Mouse (Mus musculus): Measurements from ENCODE around the gene Foxs1. TPM values are rescaled to one million over a fixed set of nuclear protein-coding genes. Genes with fewer than 3 reads are reported as not detected.

Gene Foxs1
- polyA plus RNA-seq, 1 experiment from 2014 or later, result 2.6 TPM

GRCm38 (mm10) chr2:152901296-152901695 lies 31.7 kb downstream of the Foxs1 start:
- no peak for ATAC-seq (ENCODE audit: low FRiP score)
- no peak for DNase-seq (ENCODE audit: low spot score, missing footprints)
- H3K9ac ChIP-seq (ENCODE audit: low read length), result no peak overlapping the region
- no peak overlapping the region for H3K4me2 ChIP-seq
- H3K27ac ChIP-seq (ENCODE audit: low read depth, low read length), result no peak overlapping the region
- H3K9me3 ChIP-seq (ENCODE audit: control insufficient read depth, low read length), result no peaks in the 10 kb centered on the region
- no peaks in the 10 kb centered on the region for H3K27me3 ChIP-seq (ENCODE audit: control insufficient read depth, insufficient read depth, low read length)
- H3K36me3 ChIP-seq (ENCODE audit: control insufficient read depth, insufficient read depth, low read length), result no peaks in the 10 kb centered on the region
- no peak overlapping the region for H3K4me3 ChIP-seq (ENCODE audit: low read depth, low read length)
- 92% methylated on average over 15 of the region's 15 CpGs for WGBS
- peaks cover 4% of the 10 kb centered on the region; the same call in 1 of the 2 replicates for H3K4me1 ChIP-seq (ENCODE audit: control insufficient read depth, insufficient read depth, low read length)

- no peaks in the 10 kb centered on the region for H3K9me3 ChIP-seq (ENCODE audit: control insufficient read depth, low read length)
- ATAC-seq (ENCODE audit: low FRiP score), result no peak
Observed at GRCm38 (mm10) chr2:152899011-152899410, 34.0 kb downstream of the Foxs1 start.

GRCm38 (mm10) chr2:152896926-152897325 lies 36.1 kb downstream of the Foxs1 start:
- H3K36me3 ChIP-seq (ENCODE audit: control insufficient read depth, insufficient read depth, low read length), result peaks cover 26% of the 10 kb centered on the region
- H3K9ac ChIP-seq (ENCODE audit: low read length), result no peak overlapping the region
- H3K4me2 ChIP-seq, result no peak overlapping the region
- H3K27me3 ChIP-seq (ENCODE audit: control insufficient read depth, insufficient read depth, low read length), result no peaks in the 10 kb centered on the region
- no peak overlapping the region for H3K4me3 ChIP-seq (ENCODE audit: low read depth, low read length)
- 82% methylated on average over 3 of the region's 3 CpGs for WGBS
- H3K4me1 ChIP-seq (ENCODE audit: control insufficient read depth, insufficient read depth, low read length), result no peaks in the 10 kb centered on the region
- no peaks in the 10 kb centered on the region for H3K9me3 ChIP-seq (ENCODE audit: control insufficient read depth, low read length)
- DNase-seq (ENCODE audit: low spot score, missing footprints), result no peak
- no peak overlapping the region for H3K27ac ChIP-seq (ENCODE audit: low read depth, low read length)
- ATAC-seq (ENCODE audit: low FRiP score), result no peak

More at GRCm38 (mm10) chr2:152899011-152899410, 34.0 kb downstream of the Foxs1 start:
- no peak overlapping the region for H3K27ac ChIP-seq (ENCODE audit: low read depth, low read length)
- no peak for DNase-seq (ENCODE audit: low spot score, missing footprints)
- H3K36me3 ChIP-seq (ENCODE audit: control insufficient read depth, insufficient read depth, low read length), result peaks cover 7% of the 10 kb centered on the region
- WGBS, result 76% methylated on average over 6 of the region's 6 CpGs
- H3K4me3 ChIP-seq (ENCODE audit: low read depth, low read length), result no peak overlapping the region
- peaks cover 4% of the 10 kb centered on the region; the same call in 1 of the 2 replicates for H3K4me1 ChIP-seq (ENCODE audit: control insufficient read depth, insufficient read depth, low read length)
- H3K9ac ChIP-seq (ENCODE audit: low read length), result no peak overlapping the region
- H3K4me2 ChIP-seq, result no peak overlapping the region
- H3K27me3 ChIP-seq (ENCODE audit: control insufficient read depth, insufficient read depth, low read length), result no peaks in the 10 kb centered on the region

- H3K27ac ChIP-seq (ENCODE audit: low read depth, low read length), result no peak overlapping the region
- H3K9me3 ChIP-seq (ENCODE audit: control insufficient read depth, low read length), result no peaks in the 10 kb centered on the region
- no peak overlapping the region for H3K9ac ChIP-seq (ENCODE audit: low read length)
- no peak overlapping the region for H3K4me3 ChIP-seq (ENCODE audit: low read depth, low read length)
- no peaks in the 10 kb centered on the region for H3K27me3 ChIP-seq (ENCODE audit: control insufficient read depth, insufficient read depth, low read length)
- no peak overlapping the region for H3K4me2 ChIP-seq
- peaks cover 34% of the 10 kb centered on the region for H3K36me3 ChIP-seq (ENCODE audit: control insufficient read depth, insufficient read depth, low read length)
- H3K4me1 ChIP-seq (ENCODE audit: control insufficient read depth, insufficient read depth, low read length), result no peaks in the 10 kb centered on the region
- DNase-seq (ENCODE audit: low spot score, missing footprints) (no peak), ATAC-seq (ENCODE audit: low FRiP score) (no peak)
- WGBS, result 92% methylated on average over 9 of the region's 9 CpGs
Observed at GRCm38 (mm10) chr2:152895834-152896233, 37.2 kb downstream of the Foxs1 start.

- ATAC-seq (ENCODE audit: low FRiP score) (no peak), DNase-seq (ENCODE audit: low spot score, missing footprints) (no peak)
- no peaks in the 10 kb centered on the region for H3K4me1 ChIP-seq (ENCODE audit: control insufficient read depth, insufficient read depth, low read length)
- H3K27me3 ChIP-seq (ENCODE audit: control insufficient read depth, insufficient read depth, low read length), result no peaks in the 10 kb centered on the region
- no peak overlapping the region for H3K4me2 ChIP-seq
- no peak overlapping the region for H3K9ac ChIP-seq (ENCODE audit: low read length)
- 88% methylated on average over 5 of the region's 5 CpGs for WGBS
- no peaks in the 10 kb centered on the region for H3K9me3 ChIP-seq (ENCODE audit: control insufficient read depth, low read length)
- H3K36me3 ChIP-seq (ENCODE audit: control insufficient read depth, insufficient read depth, low read length), result peaks cover 64% of the 10 kb centered on the region
- H3K27ac ChIP-seq (ENCODE audit: low read depth, low read length), result no peak overlapping the region
- no peak overlapping the region for H3K4me3 ChIP-seq (ENCODE audit: low read depth, low read length)
Observed at GRCm38 (mm10) chr2:152888774-152889173, 44.2 kb downstream of the Foxs1 start.

GRCm38 (mm10) chr2:152887230-152887629 lies 45.8 kb downstream of the Foxs1 start:
- ATAC-seq (ENCODE audit: low FRiP score) (no peak), DNase-seq (ENCODE audit: low spot score, missing footprints) (no peak)
- Histone ChIP-seq H3K9me3 (ENCODE audit: control insufficient read depth, low read length) (no peaks in the 10 kb centered on the region), H3K4me3 (ENCODE audit: low read depth, low read length) (no peak overlapping the region), H3K4me2 (no peak overlapping the region), H3K27ac (ENCODE audit: low read depth, low read length) (no peak overlapping the region), H3K4me1 (ENCODE audit: control insufficient read depth, insufficient read depth, low read length) (no peaks in the 10 kb centered on the region), H3K36me3 (ENCODE audit: control insufficient read depth, insufficient read depth, low read length) (peaks cover 54% of the 10 kb centered on the region), H3K9ac (ENCODE audit: low read length) (no peak overlapping the region), H3K27me3 (ENCODE audit: control insufficient read depth, insufficient read depth, low read length) (no peaks in the 10 kb centered on the region)
- 90% methylated on average over 3 of the region's 3 CpGs for WGBS

GRCm38 (mm10) chr2:152884101-152884645 lies 48.8 kb downstream of the Foxs1 start:
- Histone ChIP-seq H3K9ac (ENCODE audit: low read length) (no peak overlapping the region), H3K27me3 (ENCODE audit: control insufficient read depth, insufficient read depth, low read length) (no peaks in the 10 kb centered on the region), H3K4me1 (ENCODE audit: control insufficient read depth, insufficient read depth, low read length) (no peaks in the 10 kb centered on the region), H3K4me3 (ENCODE audit: low read depth, low read length) (no peak overlapping the region), H3K4me2 (no peak overlapping the region), H3K9me3 (ENCODE audit: control insufficient read depth, low read length) (no peaks in the 10 kb centered on the region), H3K36me3 (ENCODE audit: control insufficient read depth, insufficient read depth, low read length) (peaks cover 40% of the 10 kb centered on the region), H3K27ac (ENCODE audit: low read depth, low read length) (no peak overlapping the region)
- ATAC-seq (ENCODE audit: low FRiP score), result no peak
- WGBS, result 95% methylated on average over 6 of the region's 6 CpGs
- no peak for DNase-seq (ENCODE audit: low spot score, missing footprints)

Other genes with a start within 250 kb of the Foxs1 start
- gene Mcts2, start 246.2 kb downstream of the Foxs1 start, polyA plus RNA-seq (2014; fragmentation: Nextera tagmentation; extraction: Ambion mirVana), result 43.4 and 48.6 TPM in 2 replicates
- 66.0 and 70.7 TPM in 2 replicates for gene Id1, start 197.0 kb downstream of the Foxs1 start, polyA plus RNA-seq (2014; fragmentation: Nextera tagmentation; extraction: Ambion mirVana)
- gene Cox4i2, start 179.0 kb downstream of the Foxs1 start, polyA plus RNA-seq (2014; fragmentation: Nextera tagmentation; extraction: Ambion mirVana), result 2.8 and 3.7 TPM in 2 replicates
- 120 and 125 TPM in 2 replicates for gene Bcl2l1, start 101.5 kb downstream of the Foxs1 start, polyA plus RNA-seq (2014; fragmentation: Nextera tagmentation; extraction: Ambion mirVana)
- 166 and 187 TPM in 2 replicates for gene Tpx2, start 85.2 kb downstream of the Foxs1 start, polyA plus RNA-seq (2014; fragmentation: Nextera tagmentation; extraction: Ambion mirVana)
- not detected in 2 replicates for gene Mylk2, start 21.9 kb downstream of the Foxs1 start, polyA plus RNA-seq (2014; fragmentation: Nextera tagmentation; extraction: Ambion mirVana)
- gene Dusp15, start 18.5 kb upstream of the Foxs1 start, polyA plus RNA-seq (2014; fragmentation: Nextera tagmentation; extraction: Ambion mirVana), result 0.46 and 0.89 TPM in 2 replicates
- gene Ttll9, start 29.3 kb upstream of the Foxs1 start, polyA plus RNA-seq (2014; fragmentation: Nextera tagmentation; extraction: Ambion mirVana), result 1.1 and 2.0 TPM in 2 replicates
- gene Pdrg1, start 82.2 kb upstream of the Foxs1 start, polyA plus RNA-seq (2014; fragmentation: Nextera tagmentation; extraction: Ambion mirVana), result 83.9 and 88.7 TPM in 2 replicates
- 0.40 and 0.52 TPM in 2 replicates for gene Xkr7, start 98.6 kb upstream of the Foxs1 start, polyA plus RNA-seq (2014; fragmentation: Nextera tagmentation; extraction: Ambion mirVana)
- 1.2 and 2.1 TPM in 2 replicates for gene Ccm2l, start 132.7 kb upstream of the Foxs1 start, polyA plus RNA-seq (2014; fragmentation: Nextera tagmentation; extraction: Ambion mirVana)
- gene Hck, start 175.3 kb upstream of the Foxs1 start, polyA plus RNA-seq (2014; fragmentation: Nextera tagmentation; extraction: Ambion mirVana), result 2.4 and 2.5 TPM in 2 replicates
- 80.9 and 85.9 TPM in 2 replicates for gene Tm9sf4, start 228.1 kb upstream of the Foxs1 start, polyA plus RNA-seq (2014; fragmentation: Nextera tagmentation; extraction: Ambion mirVana)